Mouse (Mus musculus): ENCODE results near the gene Dntt. TPM values are rescaled to one million over a fixed set of nuclear protein-coding genes. Genes with fewer than 3 reads are reported as not detected.

The Dntt gene
- polyA plus RNA-seq (2014; fragmentation: Illumina TruSeq; extraction: RNeasy Lipid Tissue Mini Kit (QIAGEN cat#74804); ENCODE audit: low read depth, low replicate concordance), result not detected

GRCm38 (mm10) chr19:41029219-41029618 is at the start of gene Dntt:
Gene Dntt (plus strand): TSS chr19:41029275.

GRCm38 (mm10) chr19:40994057-40994585 is 35.0 kb upstream of the Dntt start, which contains the start of gene Blnk:
Gene Blnk (minus strand): TSS chr19:40994535.

GRCm38 (mm10) chr19:41076906-41077305 is 47.8 kb downstream of the Dntt start, which contains the start of gene Opalin:
Gene Opalin (minus strand): TSS chr19:41077113.

Other genes starting within 250 kb of the Dntt start
- 12.0 TPM for gene Ccnj, start 198.0 kb upstream of the Dntt start, polyA plus RNA-seq (2014; fragmentation: Illumina TruSeq; extraction: RNeasy Lipid Tissue Mini Kit (QIAGEN cat#74804); ENCODE audit: low read depth, low replicate concordance)
- 49.5 TPM for gene Zfp518a, start 134.6 kb upstream of the Dntt start, polyA plus RNA-seq (2014; fragmentation: Illumina TruSeq; extraction: RNeasy Lipid Tissue Mini Kit (QIAGEN cat#74804); ENCODE audit: low read depth, low replicate concordance)
- 1.3 TPM for gene Blnk, start 34.7 kb upstream of the Dntt start, polyA plus RNA-seq (2014; fragmentation: Illumina TruSeq; extraction: RNeasy Lipid Tissue Mini Kit (QIAGEN cat#74804); ENCODE audit: low read depth, low replicate concordance)
- not detected for gene Opalin, start 47.8 kb downstream of the Dntt start, polyA plus RNA-seq (2014; fragmentation: Illumina TruSeq; extraction: RNeasy Lipid Tissue Mini Kit (QIAGEN cat#74804); ENCODE audit: low read depth, low replicate concordance)
- gene Tll2, start 177.6 kb downstream of the Dntt start, polyA plus RNA-seq (2014; fragmentation: Illumina TruSeq; extraction: RNeasy Lipid Tissue Mini Kit (QIAGEN cat#74804); ENCODE audit: low read depth, low replicate concordance), result not detected
- 817 TPM for gene Tm9sf3, start 234.7 kb downstream of the Dntt start, polyA plus RNA-seq (2014; fragmentation: Illumina TruSeq; extraction: RNeasy Lipid Tissue Mini Kit (QIAGEN cat#74804); ENCODE audit: low read depth, low replicate concordance)